Mouse (Mus musculus): ENCODE measurements at regions not wholly inside any gene's neighbourhood (a gene's known extent, or its start where the extent isn't known, plus 50 kb on each side); places are given as distances from the start of the nearest gene placed in this dataset.
"Not testable (repeated sequence)": the region's sequence is repeated elsewhere in the genome, so short reads cannot be mapped to it uniquely, and the experiment has no call there.

DNA sequence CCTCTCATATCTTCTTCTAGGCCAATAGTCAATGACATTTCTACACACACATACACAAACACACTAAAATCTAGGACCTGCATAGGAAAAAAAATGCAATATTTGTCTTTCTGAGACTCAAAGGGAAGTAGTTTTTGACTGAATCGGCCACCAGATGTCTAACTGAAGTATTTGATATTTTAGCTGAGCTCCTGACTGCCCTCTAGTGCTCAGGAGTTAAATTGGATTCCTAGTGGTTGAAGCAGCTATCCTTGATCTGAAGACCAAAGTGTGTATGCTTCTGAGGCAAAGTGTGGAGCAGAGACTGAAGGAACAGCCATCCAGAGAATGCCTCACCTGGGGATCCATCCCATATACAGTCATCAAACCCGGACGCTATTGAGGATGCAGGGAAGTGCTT is 695.4 kb upstream of the Olfr1507 start:
- not testable (repeated sequence) for TF ChIP-seq CTCF, POLR2A (IDR thresholded peaks at IDR 0.05; ENCODE audit: extremely low read depth, insufficient read depth, low read length)
